Mouse (Mus musculus) ES-Bruce4 (cell line): ENCODE data around the gene Nprl3. TPM values are rescaled to one million over a fixed set of nuclear protein-coding genes. Genes with fewer than 3 reads are reported as not detected.

ENCODE experiments used
- H3K27ac ChIP-seq: 2 replicates; pipeline ENCODE4 v1.5.1; 2012; ENCODE audit warnings: low read length, inconsistent platforms; ENCODE audit not compliant: insufficient read depth
- H3K27me3 ChIP-seq: 2 replicates; pipeline ENCODE4 v1.6.1; 2012; ENCODE audit warnings: mild to moderate bottlenecking, low read length, inconsistent platforms; ENCODE audit not compliant: control insufficient read depth, poor library complexity, insufficient read depth, severe bottlenecking
- H3K36me3 ChIP-seq: 2 replicates; pipeline ENCODE4 v1.6.1; 2012; ENCODE audit warnings: inconsistent platforms, mild to moderate bottlenecking, low read length, moderate library complexity; ENCODE audit not compliant: control insufficient read depth, poor library complexity, insufficient read depth, severe bottlenecking
- H3K4me1 ChIP-seq: one replicate; pipeline ENCODE4 v1.8.1; 2011; ENCODE audit warnings: low read length; ENCODE audit not compliant: control insufficient read depth, insufficient read depth
- H3K4me3 ChIP-seq: 2 replicates; pipeline ENCODE4 v1.5.1; 2011; ENCODE audit warnings: low read depth, mild to moderate bottlenecking, low read length
- H3K9ac ChIP-seq: 2 replicates; pipeline ENCODE4 v1.6.1; 2012; ENCODE audit warnings: low read depth, mild to moderate bottlenecking, inconsistent platforms; ENCODE audit not compliant: poor library complexity, severe bottlenecking
- H3K9me3 ChIP-seq: replicated peaks from 2 replicates; pipeline ENCODE4 v1.6.1; 2012; ENCODE audit warnings: mild to moderate bottlenecking, low read length, inconsistent platforms; ENCODE audit not compliant: control insufficient read depth, poor library complexity, insufficient read depth, severe bottlenecking
- CTCF ChIP-seq: IDR thresholded peaks from one replicate; pipeline ENCODE4 v1.8.1; 2011; ENCODE audit warnings: low read depth, low read length
- EP300 ChIP-seq: IDR thresholded peaks from 2 replicates; pipeline ENCODE4 v1.6.1; 2011; ENCODE audit warnings: low read depth, low read length; ENCODE audit not compliant: insufficient read depth
- POLR2A ChIP-seq: IDR thresholded peaks from one replicate; pipeline ENCODE4 v1.8.1; 2011; ENCODE audit warnings: low read length; ENCODE audit not compliant: insufficient read depth
- polyA plus RNA-seq: library from polyadenylated mRNA; stranded (reverse); fragments of >200 nt; gene quantifications from 2 replicates; pipeline ENCODE4 v1.2.4, GENCODE M21; 2011; ENCODE audit warnings: low read depth; ENCODE audit not compliant: missing spikeins, insufficient read depth, insufficient read length

Gene Nprl3
- polyA plus RNA-seq, 1 experiment: 31.6 TPM

DNA sequence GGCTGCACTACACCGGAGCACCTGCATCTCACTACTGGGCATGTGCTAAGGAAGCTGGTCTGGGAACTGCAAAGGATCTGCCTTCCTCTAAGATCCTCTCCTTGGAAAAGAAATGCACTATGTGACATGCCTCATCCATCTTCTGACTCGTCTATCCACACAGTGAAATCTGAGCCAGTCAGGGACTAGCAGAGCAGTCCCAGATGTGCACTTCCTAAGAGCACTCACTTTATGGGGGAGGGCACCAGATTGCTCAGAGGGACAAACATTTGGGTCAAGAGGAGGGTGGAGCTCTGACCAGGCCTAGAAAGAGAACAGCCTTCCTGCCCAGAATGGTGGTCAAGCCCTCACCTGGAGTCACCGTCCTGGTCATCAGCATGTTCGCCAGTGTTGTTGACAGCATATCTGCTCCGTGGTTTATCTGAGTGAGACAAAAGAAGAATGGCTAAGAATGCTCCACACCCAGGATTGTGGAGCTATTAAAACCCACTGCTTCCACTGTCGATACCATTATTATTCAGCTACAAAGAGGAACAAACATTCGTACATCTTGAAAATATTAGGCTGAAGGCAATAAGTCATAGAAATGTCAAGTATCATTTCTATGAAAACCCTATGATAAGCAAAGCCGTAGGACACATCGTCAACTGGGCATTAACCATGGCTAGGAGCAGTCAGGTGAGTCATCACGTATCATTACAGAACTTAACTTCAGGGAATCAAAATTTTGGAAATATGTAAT lies 4.7 kb downstream of the Nprl3 start:
- Histone ChIP-seq H3K9ac (no peak overlapping the region), H3K36me3 (no peaks in the 10 kb centered on the region), H3K27me3 (no peaks in the 10 kb centered on the region), H3K27ac (no peak overlapping the region), H3K4me3 (no peak overlapping the region), H3K4me1 (no peaks in the 10 kb centered on the region), H3K9me3 (no peaks in the 10 kb centered on the region)
- no peak for TF ChIP-seq POLR2A
- TF ChIP-seq CTCF: no peak
- no peak for TF ChIP-seq EP300

DNA sequence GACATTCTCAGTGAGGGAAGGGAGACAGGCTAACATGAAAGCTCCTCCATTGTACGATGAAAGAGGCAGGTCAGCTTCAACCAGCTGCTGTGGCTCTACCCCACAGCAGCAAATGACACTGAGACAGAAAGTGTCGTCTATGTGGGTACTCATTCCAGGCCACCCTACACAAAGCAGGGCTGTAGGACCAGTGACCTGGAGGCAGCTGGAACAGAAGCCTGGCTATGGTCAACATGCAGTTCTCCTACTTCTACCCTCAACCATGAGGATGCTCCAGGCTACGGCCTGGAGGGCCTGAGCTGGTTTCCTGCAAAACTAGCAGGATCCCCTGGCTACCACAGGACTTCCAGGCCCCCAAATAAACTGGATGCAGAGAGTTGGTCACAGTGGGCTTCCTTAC lies 10.9 kb downstream of the Nprl3 start:
- TF ChIP-seq EP300 (no peak), POLR2A (no peak), CTCF (no peak)
- H3K4me3 ChIP-seq: no peak overlapping the region
- no peaks in the 10 kb centered on the region for H3K9me3 ChIP-seq
- no peak overlapping the region for H3K27ac ChIP-seq
- 0 out of 2 replicates have a peak, but pooled peaks cover 2% of the 10 kb centered on the region for H3K36me3 ChIP-seq
- no peak overlapping the region for H3K9ac ChIP-seq
- H3K4me1 ChIP-seq: no peaks in the 10 kb centered on the region
- H3K27me3 ChIP-seq: no peaks in the 10 kb centered on the region

DNA sequence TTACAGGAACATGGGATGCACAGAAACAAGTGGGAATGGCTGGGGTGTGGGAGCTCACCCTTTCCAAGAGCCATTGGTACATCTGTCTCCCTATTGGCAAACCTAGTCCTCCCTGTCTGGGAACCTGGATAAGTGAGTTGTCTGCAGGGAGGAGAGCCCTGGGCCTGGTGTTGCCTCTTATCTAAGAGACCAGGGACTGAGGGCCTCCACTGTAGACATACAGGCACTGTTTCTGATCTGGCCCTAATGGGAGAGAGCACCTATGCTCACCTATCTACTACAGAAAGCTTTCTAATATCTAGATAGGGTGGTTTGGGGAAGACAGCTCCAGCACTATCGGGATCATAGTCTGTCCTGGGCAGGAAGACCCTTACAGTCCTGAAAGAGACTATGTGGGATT lies 11.4 kb downstream of the Nprl3 start:
- TF ChIP-seq POLR2A (no peak), CTCF (no peak), EP300 (no peak)
- no peaks in the 10 kb centered on the region for H3K27me3 ChIP-seq
- 0 out of 2 replicates have a peak, but pooled peaks cover 2% of the 10 kb centered on the region for H3K36me3 ChIP-seq
- no peak overlapping the region for H3K27ac ChIP-seq
- H3K9ac ChIP-seq: no peak overlapping the region
- no peaks in the 10 kb centered on the region for H3K9me3 ChIP-seq
- H3K4me1 ChIP-seq: no peaks in the 10 kb centered on the region
- no peak overlapping the region for H3K4me3 ChIP-seq

DNA sequence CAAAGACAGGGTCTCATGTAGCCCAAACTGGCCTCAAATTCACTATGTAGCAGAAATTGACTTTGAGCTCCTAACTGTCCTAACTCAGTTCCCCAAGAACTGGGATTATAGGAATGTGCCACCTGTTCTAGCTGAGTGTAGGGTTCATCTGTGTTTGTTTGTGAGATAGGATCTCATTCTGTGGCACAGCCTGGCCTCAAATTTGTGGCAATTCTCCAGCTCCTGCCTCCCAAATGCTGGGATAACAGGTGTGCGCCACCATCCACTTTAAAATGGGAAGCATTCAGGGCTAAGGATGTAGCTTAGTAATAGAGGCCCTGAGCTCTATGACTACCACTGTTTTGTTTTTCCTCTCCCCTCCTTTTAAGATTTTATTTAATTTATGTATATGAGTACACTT lies 14.4 kb downstream of the Nprl3 start:
- Histone ChIP-seq H3K36me3 (0 out of 2 replicates have a peak, but pooled peaks cover 4% of the 10 kb centered on the region), H3K9ac (no peak overlapping the region), H3K4me1 (no peaks in the 10 kb centered on the region), H3K27ac (no peak overlapping the region), H3K27me3 (no peaks in the 10 kb centered on the region), H3K4me3 (no peak overlapping the region), H3K9me3 (no peaks in the 10 kb centered on the region)
- no peak for TF ChIP-seq EP300

DNA sequence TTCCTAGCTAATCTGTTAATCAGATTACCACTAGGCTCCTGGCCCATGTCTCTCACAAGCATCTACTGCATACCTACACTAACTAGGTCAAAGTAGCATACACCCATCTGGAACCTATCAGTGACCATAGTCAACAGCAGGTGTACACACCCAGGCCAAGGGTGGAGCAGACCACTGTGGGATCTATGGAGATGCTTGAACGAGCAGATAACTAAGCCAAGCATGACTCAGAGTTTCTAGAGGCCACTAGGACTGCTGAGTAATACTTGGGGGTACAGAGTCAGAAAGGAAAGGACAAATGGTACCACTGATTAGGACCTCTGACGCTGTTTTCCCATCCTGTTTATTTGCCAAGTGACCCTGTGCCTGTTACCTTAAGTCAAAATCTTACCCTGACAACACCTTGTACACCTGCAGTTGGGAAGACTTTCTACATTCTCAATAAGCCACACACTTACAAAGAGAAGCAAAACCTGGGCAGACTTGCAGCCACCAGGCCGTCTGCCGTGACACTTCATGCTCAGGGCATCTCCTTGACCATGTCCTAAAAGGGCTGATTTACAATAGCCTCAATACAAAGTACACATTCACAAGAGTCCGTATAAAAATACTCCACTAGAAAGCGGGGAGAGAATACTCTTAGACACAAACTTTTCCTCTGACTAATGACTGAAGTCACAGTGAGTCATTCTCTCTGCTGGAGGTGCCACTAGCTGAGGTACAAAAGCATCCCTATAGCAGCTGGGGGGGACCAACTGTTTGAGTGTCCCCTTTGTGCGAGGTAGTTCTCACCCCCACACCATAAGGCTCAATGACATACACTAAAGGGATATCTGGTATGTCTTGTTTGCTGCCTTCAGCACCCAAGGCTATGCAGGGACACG lies 16.4 kb downstream of the Nprl3 start:
- Histone ChIP-seq H3K4me3 (no peak overlapping the region), H3K27me3 (no peaks in the 10 kb centered on the region), H3K4me1 (no peaks in the 10 kb centered on the region), H3K27ac (no peak overlapping the region), H3K9ac (no peak overlapping the region), H3K9me3 (no peaks in the 10 kb centered on the region), H3K36me3 (peaks cover 10% of the 10 kb centered on the region; the same call in 1 of the 2 replicates)
- no peak for TF ChIP-seq POLR2A
- no peak for TF ChIP-seq CTCF
- no peak for TF ChIP-seq EP300

DNA sequence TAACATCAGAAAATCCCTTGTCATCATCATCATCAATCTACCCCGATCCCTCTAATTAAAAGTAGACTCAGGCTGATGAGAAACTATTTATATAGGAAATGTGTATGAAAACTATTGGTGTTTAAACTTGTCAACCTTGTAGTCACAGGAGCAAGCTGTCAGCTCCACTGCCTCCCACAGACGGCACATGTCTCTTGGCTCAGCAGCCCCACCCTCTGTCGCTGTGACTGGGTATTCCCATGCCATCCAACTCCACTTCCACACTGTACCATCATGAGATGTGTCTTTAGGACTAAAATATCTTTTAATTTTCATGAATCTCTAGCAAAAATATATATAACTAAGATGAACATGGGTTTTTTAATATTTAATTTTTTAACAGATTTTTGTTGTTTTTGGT lies 19.2 kb downstream of the Nprl3 start:
- Histone ChIP-seq H3K27me3 (no peaks in the 10 kb centered on the region), H3K4me3 (no peak overlapping the region), H3K4me1 (peaks cover 3% of the 10 kb centered on the region), H3K36me3 (peaks cover 10% of the 10 kb centered on the region; the same call in 1 of the 2 replicates), H3K9me3 (no peaks in the 10 kb centered on the region), H3K27ac (no peak overlapping the region), H3K9ac (no peak overlapping the region)
- TF ChIP-seq CTCF: no peak
- no peak for TF ChIP-seq EP300
- no peak for TF ChIP-seq POLR2A
